Mouse (Mus musculus): Measurements from ENCODE around the gene Mrpl38. TPM values are rescaled to one million over a fixed set of nuclear protein-coding genes. Genes with fewer than 3 reads are reported as not detected.

Mrpl38 gene
- polyA plus RNA-seq, 1 experiment from 2014 or later, result 94.7 TPM

- Histone ChIP-seq H3K4me1 (peaks cover 19% of the 10 kb centered on the region), H3K9me3 (no peaks in the 10 kb centered on the region), H3K27me3 (no peaks in the 10 kb centered on the region), H3K4me3 (peak overlapping the region; percentile 82), H3K36me3 (no peaks in the 10 kb centered on the region; the same call in 1 of the 2 replicates), H3K4me2 (peak overlapping the region; percentile 81), H3K27ac (peak overlapping the region; percentile 97), H3K9ac (peak overlapping the region; percentile 79)
- ATAC-seq (ENCODE audit: borderline replicate concordance, extremely low read depth, low FRiP score, low TSS enrichment), result peak; percentile 53; the same call in 1 of the 2 replicates
- 3% methylated on average over 6 of the region's 6 CpGs for WGBS
These were observed 28.6 kb upstream of the Mrpl38 start for GRCm38 (mm10) chr11:116167232-116167631.

GRCm38 (mm10) chr11:116163002-116163401 is 24.3 kb upstream of the Mrpl38 start:
- H3K4me1 ChIP-seq, result peaks cover 15% of the 10 kb centered on the region
- no peak overlapping the region for H3K4me2 ChIP-seq
- 51% methylated on average over 9 of the region's 9 CpGs for WGBS
- no peak overlapping the region for H3K9ac ChIP-seq
- H3K27ac ChIP-seq, result no peak overlapping the region
- H3K36me3 ChIP-seq, result peaks cover 9% of the 10 kb centered on the region
- H3K9me3 ChIP-seq, result no peaks in the 10 kb centered on the region
- no peak overlapping the region for H3K4me3 ChIP-seq
- no peak for ATAC-seq (ENCODE audit: borderline replicate concordance, extremely low read depth, low FRiP score, low TSS enrichment)
- no peaks in the 10 kb centered on the region for H3K27me3 ChIP-seq

- H3K9ac ChIP-seq, result no peak overlapping the region
- ATAC-seq (ENCODE audit: borderline replicate concordance, extremely low read depth, low FRiP score, low TSS enrichment), result no peak
- peaks cover 12% of the 10 kb centered on the region for H3K4me1 ChIP-seq
- H3K9me3 ChIP-seq, result no peaks in the 10 kb centered on the region
- no peak overlapping the region for H3K27ac ChIP-seq
- no peaks in the 10 kb centered on the region for H3K27me3 ChIP-seq
- no peak overlapping the region for H3K4me2 ChIP-seq
- peaks cover 13% of the 10 kb centered on the region for H3K36me3 ChIP-seq
- 71% methylated on average over 10 of the region's 10 CpGs for WGBS
- H3K4me3 ChIP-seq, result no peak overlapping the region
These were observed 23.5 kb upstream of the Mrpl38 start for GRCm38 (mm10) chr11:116162146-116162545.

GRCm38 (mm10) chr11:116161312-116161711 is 22.6 kb upstream of the Mrpl38 start:
- no peak overlapping the region for H3K27ac ChIP-seq
- no peak overlapping the region for H3K4me2 ChIP-seq
- no peaks in the 10 kb centered on the region for H3K9me3 ChIP-seq
- peaks cover 19% of the 10 kb centered on the region for H3K36me3 ChIP-seq
- 49% methylated on average over 12 of the region's 12 CpGs for WGBS
- no peak overlapping the region for H3K4me3 ChIP-seq
- no peak overlapping the region for H3K9ac ChIP-seq
- ATAC-seq (ENCODE audit: borderline replicate concordance, extremely low read depth, low FRiP score, low TSS enrichment), result no peak
- no peaks in the 10 kb centered on the region for H3K27me3 ChIP-seq
- peaks cover 3% of the 10 kb centered on the region for H3K4me1 ChIP-seq

- 86% methylated on average over 2 of the region's 2 CpGs for WGBS
- Histone ChIP-seq H3K4me3 (no peak overlapping the region), H3K36me3 (peaks cover 82% of the 10 kb centered on the region), H3K27ac (no peak overlapping the region), H3K9ac (no peak overlapping the region), H3K9me3 (no peaks in the 10 kb centered on the region), H3K27me3 (no peaks in the 10 kb centered on the region), H3K4me2 (no peak overlapping the region), H3K4me1 (no peaks in the 10 kb centered on the region)
- no peak for ATAC-seq (ENCODE audit: borderline replicate concordance, extremely low read depth, low FRiP score, low TSS enrichment)
These were observed 12.3 kb upstream of the Mrpl38 start for GRCm38 (mm10) chr11:116150960-116151359.

- no peaks in the 10 kb centered on the region for H3K27me3 ChIP-seq
- no peaks in the 10 kb centered on the region for H3K4me1 ChIP-seq
- no peaks in the 10 kb centered on the region for H3K9me3 ChIP-seq
- no peak for ATAC-seq (ENCODE audit: borderline replicate concordance, extremely low read depth, low FRiP score, low TSS enrichment)
- H3K27ac ChIP-seq, result no peak overlapping the region
- 81% methylated on average over 6 of the region's 6 CpGs for WGBS
- no peak overlapping the region for H3K4me2 ChIP-seq
- no peak overlapping the region for H3K9ac ChIP-seq
- H3K36me3 ChIP-seq, result peaks cover 82% of the 10 kb centered on the region
- no peak overlapping the region for H3K4me3 ChIP-seq
These were observed 10.7 kb upstream of the Mrpl38 start for GRCm38 (mm10) chr11:116149341-116149740.

- Histone ChIP-seq H3K36me3 (peaks cover 81% of the 10 kb centered on the region), H3K9me3 (no peaks in the 10 kb centered on the region), H3K27ac (no peak overlapping the region), H3K9ac (no peak overlapping the region), H3K27me3 (no peaks in the 10 kb centered on the region), H3K4me1 (no peaks in the 10 kb centered on the region), H3K4me2 (no peak overlapping the region), H3K4me3 (no peak overlapping the region)
- 57% methylated on average over 20 of the region's 20 CpGs for WGBS
- no peak for ATAC-seq (ENCODE audit: borderline replicate concordance, extremely low read depth, low FRiP score, low TSS enrichment)
These were observed 10.1 kb upstream of the Mrpl38 start for GRCm38 (mm10) chr11:116148761-116149221.

GRCm38 (mm10) chr11:116146294-116146985 is 7.8 kb upstream of the Mrpl38 start:
- no peak overlapping the region for H3K4me2 ChIP-seq
- H3K9me3 ChIP-seq, result no peaks in the 10 kb centered on the region
- peaks cover 73% of the 10 kb centered on the region for H3K36me3 ChIP-seq
- H3K27ac ChIP-seq, result peak overlapping the region; percentile 69
- H3K27me3 ChIP-seq, result no peaks in the 10 kb centered on the region
- peak; percentile 7; the same call in 1 of the 2 replicates for ATAC-seq (ENCODE audit: borderline replicate concordance, extremely low read depth, low FRiP score, low TSS enrichment)
- WGBS, result 71% methylated on average over 25 of the region's 25 CpGs
- no peak overlapping the region for H3K4me3 ChIP-seq
- no peaks in the 10 kb centered on the region for H3K4me1 ChIP-seq
- no peak overlapping the region for H3K9ac ChIP-seq

- Histone ChIP-seq H3K36me3 (peaks cover 66% of the 10 kb centered on the region), H3K27me3 (no peaks in the 10 kb centered on the region), H3K27ac (peak overlapping the region; percentile 69), H3K4me2 (no peak overlapping the region), H3K4me3 (no peak overlapping the region), H3K9me3 (no peaks in the 10 kb centered on the region), H3K4me1 (no peaks in the 10 kb centered on the region), H3K9ac (no peak overlapping the region)
- no peak for ATAC-seq (ENCODE audit: borderline replicate concordance, extremely low read depth, low FRiP score, low TSS enrichment)
- WGBS, result 63% methylated on average over 18 of the region's 18 CpGs
These were observed 7.0 kb upstream of the Mrpl38 start for GRCm38 (mm10) chr11:116145481-116146293.

GRCm38 (mm10) chr11:116143468-116143867 is 4.8 kb upstream of the Mrpl38 start:
- Histone ChIP-seq H3K4me1 (peaks cover 5% of the 10 kb centered on the region), H3K4me3 (no peak overlapping the region), H3K36me3 (peaks cover 50% of the 10 kb centered on the region), H3K9ac (no peak overlapping the region), H3K9me3 (no peaks in the 10 kb centered on the region), H3K4me2 (no peak overlapping the region), H3K27me3 (no peaks in the 10 kb centered on the region), H3K27ac (no peak overlapping the region)
- no peak for ATAC-seq (ENCODE audit: borderline replicate concordance, extremely low read depth, low FRiP score, low TSS enrichment)
- 83% methylated on average over 3 of the region's 3 CpGs for WGBS

- no peak overlapping the region for H3K4me3 ChIP-seq
- 63% methylated on average over 10 of the region's 10 CpGs for WGBS
- H3K36me3 ChIP-seq, result peaks cover 39% of the 10 kb centered on the region
- no peaks in the 10 kb centered on the region for H3K9me3 ChIP-seq
- no peak for ATAC-seq (ENCODE audit: borderline replicate concordance, extremely low read depth, low FRiP score, low TSS enrichment)
- no peaks in the 10 kb centered on the region for H3K27me3 ChIP-seq
- no peak overlapping the region for H3K4me2 ChIP-seq
- H3K4me1 ChIP-seq, result peaks cover 12% of the 10 kb centered on the region
- H3K9ac ChIP-seq, result no peak overlapping the region
- no peak overlapping the region for H3K27ac ChIP-seq
These were observed 3.7 kb upstream of the Mrpl38 start for GRCm38 (mm10) chr11:116142211-116142991.
